Mouse (Mus musculus) spleen, adult 2 months (tissue): ENCODE measurements around the gene Inpp4a. TPM values are rescaled to one million over a fixed set of nuclear protein-coding genes. Genes with fewer than 3 reads are reported as not detected.

Source experiments
- DNase-seq, 2 experiments: peaks; one replicate each; pipeline versions ENCODE4 v3.0.0 to v3.0.0-alpha.2; 2012 to 2021; ENCODE audit warnings: low spot score in 2 of 2, low read depth in 1 of 2
- H3K27ac ChIP-seq: fragments of 200-500 bp; 2 replicates; pipeline ENCODE4 v1.5.1; 2012; ENCODE audit warnings: low read length, inconsistent platforms; ENCODE audit not compliant: insufficient read depth
- H3K27me3 ChIP-seq: fragments of 200-500 bp; 2 replicates; pipeline ENCODE4 v1.6.1; 2012; ENCODE audit warnings: mild to moderate bottlenecking, moderate library complexity, low read length, inconsistent platforms; ENCODE audit not compliant: control insufficient read depth, insufficient read depth
- H3K36me3 ChIP-seq: fragments of 200-500 bp; 2 replicates; pipeline ENCODE4 v1.6.1; 2012; ENCODE audit warnings: mild to moderate bottlenecking, low read length, inconsistent platforms; ENCODE audit not compliant: control insufficient read depth, insufficient read depth
- H3K4me1 ChIP-seq: fragments of 200-500 bp; 2 replicates; pipeline ENCODE4 v1.6.1; 2011; ENCODE audit warnings: inconsistent platforms; ENCODE audit not compliant: control insufficient read depth, insufficient read depth, insufficient read length
- H3K4me3 ChIP-seq: fragments of 200-500 bp; 2 replicates; pipeline ENCODE4 v1.5.1; 2011; ENCODE audit warnings: mild to moderate bottlenecking, inconsistent platforms; ENCODE audit not compliant: insufficient read depth, insufficient read length; ENCODE audit errors: extremely low read depth
- CTCF ChIP-seq: fragments of 200-500 bp; IDR thresholded peaks from 2 replicates; pipeline ENCODE4 v1.5.1; 2011; ENCODE audit warnings: mild to moderate bottlenecking, inconsistent platforms; ENCODE audit not compliant: insufficient read depth, insufficient read length, insufficient replicate concordance; ENCODE audit errors: extremely low read depth
- POLR2A ChIP-seq: fragments of 200-500 bp; IDR thresholded peaks from 2 replicates; pipeline ENCODE4 v1.6.1; 2011; ENCODE audit warnings: low read depth, low read length, inconsistent platforms
- WGBS: fragments of 180-500 bp; shearing (Covaris S2); methylation state at CpG from one replicate; pipeline ENCODE4 v1.1.7; 2018; 5-methylcytosine and 5-hydroxymethylcytosine counted together
- polyA plus RNA-seq: library from polyadenylated mRNA; depleted of rRNA; stranded (reverse); fragments of >200 nt; gene quantifications from 2 replicates; pipeline ENCODE4 v1.2.3, GENCODE M21; 2012

Inpp4a gene
- polyA plus RNA-seq, 1 experiment = 14.0 TPM

GRCm38 (mm10) chr1:37353456-37353855, 53.8 kb downstream of the Inpp4a start:
- TF ChIP-seq CTCF (no peak), POLR2A (no peak)
- peaks cover 2% of the 10 kb centered on the region; the same call in 1 of the 2 replicates for H3K36me3 ChIP-seq
- H3K27me3 ChIP-seq = no peaks in the 10 kb centered on the region
- no peak overlapping the region for H3K4me3 ChIP-seq
- 85% methylated on average over 4 of the region's 4 CpGs for WGBS
- no peak for DNase-seq
- H3K27ac ChIP-seq = no peak overlapping the region
- H3K4me1 ChIP-seq = peaks cover 5% of the 10 kb centered on the region; the same call in 1 of the 2 replicates

- no peak for TF ChIP-seq POLR2A
- no peak for TF ChIP-seq CTCF
- H3K4me3 ChIP-seq = no peak overlapping the region
These were observed 55.8 kb downstream of the Inpp4a start for GRCm38 (mm10) chr1:37355492-37355891.

GRCm38 (mm10) chr1:37356305-37356704, 56.6 kb downstream of the Inpp4a start:
- no peak overlapping the region for H3K27ac ChIP-seq
- WGBS = 84% methylated on average over 3 of the region's 3 CpGs
- no peak for DNase-seq
- H3K36me3 ChIP-seq = peaks cover 7% of the 10 kb centered on the region; the same call in 1 of the 2 replicates
- no peaks in the 10 kb centered on the region for H3K27me3 ChIP-seq
- TF ChIP-seq POLR2A = no peak
- TF ChIP-seq CTCF = no peak
- H3K4me3 ChIP-seq = no peak overlapping the region
- H3K4me1 ChIP-seq = peaks cover 15% of the 10 kb centered on the region

More at GRCm38 (mm10) chr1:37355492-37355891, 55.8 kb downstream of the Inpp4a start:
- no peak overlapping the region for H3K27ac ChIP-seq
- WGBS = 88% methylated on average over 3 of the region's 3 CpGs
- DNase-seq = no peak
- peaks cover 7% of the 10 kb centered on the region; the same call in 1 of the 2 replicates for H3K36me3 ChIP-seq
- no peaks in the 10 kb centered on the region for H3K27me3 ChIP-seq
- H3K4me1 ChIP-seq = peaks cover 15% of the 10 kb centered on the region

GRCm38 (mm10) chr1:37357173-37357572, 57.5 kb downstream of the Inpp4a start:
- Histone ChIP-seq H3K4me1 (peaks cover 15% of the 10 kb centered on the region), H3K27ac (no peak overlapping the region), H3K36me3 (peaks cover 7% of the 10 kb centered on the region; the same call in 1 of the 2 replicates), H3K4me3 (no peak overlapping the region), H3K27me3 (no peaks in the 10 kb centered on the region)
- no peak for TF ChIP-seq CTCF
- no peak for TF ChIP-seq POLR2A
- no peak for DNase-seq
- WGBS = 87% methylated on average over 6 of the region's 6 CpGs

GRCm38 (mm10) chr1:37358621-37359020, 59.0 kb downstream of the Inpp4a start:
- no peak overlapping the region for H3K4me3 ChIP-seq
- WGBS = 86% methylated on average over 8 of the region's 8 CpGs
- TF ChIP-seq CTCF = no peak
- TF ChIP-seq POLR2A = no peak
- no peak for DNase-seq
- peaks cover 7% of the 10 kb centered on the region; the same call in 1 of the 2 replicates for H3K36me3 ChIP-seq
- H3K4me1 ChIP-seq = peaks cover 15% of the 10 kb centered on the region
- H3K27ac ChIP-seq = no peak overlapping the region
- H3K27me3 ChIP-seq = no peaks in the 10 kb centered on the region

- no peak for TF ChIP-seq POLR2A
- TF ChIP-seq CTCF = no peak
- peaks cover 7% of the 10 kb centered on the region; the same call in 1 of the 2 replicates for H3K36me3 ChIP-seq
- 76% methylated on average over 6 of the region's 6 CpGs for WGBS
- H3K27me3 ChIP-seq = no peaks in the 10 kb centered on the region
- no peak for DNase-seq
- no peak overlapping the region; the same call in 1 of the 2 replicates for H3K27ac ChIP-seq
- no peak overlapping the region for H3K4me3 ChIP-seq
- peaks cover 15% of the 10 kb centered on the region for H3K4me1 ChIP-seq
These were observed 59.9 kb downstream of the Inpp4a start for GRCm38 (mm10) chr1:37359395-37360092.

- Histone ChIP-seq H3K4me3 (no peak overlapping the region), H3K4me1 (peaks cover 15% of the 10 kb centered on the region), H3K36me3 (peaks cover 7% of the 10 kb centered on the region; the same call in 1 of the 2 replicates), H3K27ac (no peak overlapping the region), H3K27me3 (no peaks in the 10 kb centered on the region)
- no peak for DNase-seq
- TF ChIP-seq CTCF (no peak), POLR2A (no peak)
- 83% methylated on average over 3 of the region's 3 CpGs for WGBS
These were observed 61.1 kb downstream of the Inpp4a start for GRCm38 (mm10) chr1:37360781-37361180.
